Mouse (Mus musculus) C2C12 (cell line): ENCODE results near the gene Olfr1408. TPM values are rescaled to one million over a fixed set of nuclear protein-coding genes. Genes with fewer than 3 reads are reported as not detected.

Source experiments
- H3K27me3 ChIP-seq: one replicate; pipeline ENCODE4 v1.6.1; 2011; ENCODE audit not compliant: control insufficient read depth, insufficient read depth, insufficient read length
- H3K36me3 ChIP-seq: one replicate; pipeline ENCODE4 v1.6.1; 2011; ENCODE audit not compliant: control insufficient read depth, insufficient read depth
- H3K4me3 ChIP-seq: one replicate; pipeline ENCODE4 v1.5.1; 2011; ENCODE audit warnings: mild to moderate bottlenecking, control low read depth; ENCODE audit not compliant: poor library complexity, insufficient read depth, severe bottlenecking
- H3K79me2 ChIP-seq: one replicate; pipeline ENCODE4 v1.6.1; 2011; ENCODE audit not compliant: control insufficient read depth, insufficient read depth
- H3K79me3 ChIP-seq: one replicate; pipeline ENCODE4 v1.6.1; 2011; ENCODE audit warnings: low read depth, control low read depth
- H3ac ChIP-seq: one replicate; pipeline ENCODE3; 2011; ENCODE audit warnings: low read depth; ENCODE audit not compliant: control insufficient read depth, insufficient read length
- CEBPB ChIP-seq: IDR thresholded peaks from one replicate; pipeline ENCODE4 v1.6.1; 2011; ENCODE audit warnings: low read depth, mild to moderate bottlenecking, control low read depth, moderate library complexity
- CTCF ChIP-seq: IDR thresholded peaks from one replicate; pipeline ENCODE4 v1.5.1; 2011; ENCODE audit not compliant: control insufficient read depth, insufficient read depth, insufficient read length
- FOSL1 ChIP-seq: IDR thresholded peaks from one replicate; pipeline ENCODE4 v1.8.0; 2011; ENCODE audit warnings: mild to moderate bottlenecking, low read length; ENCODE audit not compliant: poor library complexity, insufficient read depth, severe bottlenecking
- MYOD1 ChIP-seq: IDR thresholded peaks from one replicate; pipeline ENCODE4 v1.6.1; 2011; ENCODE audit warnings: low read depth; ENCODE audit not compliant: control insufficient read depth, insufficient read length
- MYOG ChIP-seq: IDR thresholded peaks from one replicate; pipeline ENCODE4 v1.6.1; 2011; ENCODE audit not compliant: control insufficient read depth, insufficient read length; ENCODE audit errors: extremely low read depth
- long read RNA-seq, 2 experiments: library from polyadenylated mRNA; unstranded; transcript quantifications; one replicate each; pipeline ENCODE4 v2.0.0; 2019 to 2020
- polyA plus RNA-seq: library from polyadenylated mRNA; unstranded; fragments of >200 nt; fragmentation: generic; extraction: Trizol; gene quantifications from one replicate; pipeline ENCODE4 v1.2.1, GENCODE M21; 2012; ENCODE audit warnings: missing spikeins

Olfr1408 gene
- not detected for polyA plus RNA-seq
- long read RNA-seq, experiment 1, result 0 reads
- long read RNA-seq, experiment 2, result 0 reads

DNA sequence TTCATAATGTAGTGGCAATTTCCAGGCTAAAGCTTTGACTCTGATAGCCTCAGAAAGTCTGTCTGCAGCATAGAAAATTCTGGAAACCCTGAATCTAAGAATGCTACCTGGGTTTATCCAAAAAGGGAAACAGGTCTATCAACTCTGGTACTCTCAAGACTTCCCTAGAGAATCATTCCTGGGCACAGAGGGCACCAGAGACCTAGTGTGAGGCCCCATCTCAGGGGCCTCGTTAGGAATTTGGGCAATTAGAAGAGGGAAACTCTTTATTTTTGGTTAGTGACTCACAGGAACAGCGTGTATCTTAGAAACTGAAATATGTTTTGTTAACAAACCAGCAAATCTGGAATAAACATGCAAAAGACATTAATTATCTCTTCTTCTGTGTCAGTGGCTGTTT, at the start of gene Olfr1408:
Gene Olfr1408 (minus strand): TSS at position 101 of the 400 bp plus-strand sequence.
- no peak within 1 kb of the TSS for H3ac ChIP-seq
- TF ChIP-seq MYOD1, result no peak
- TF ChIP-seq CTCF, result no peak
- no peak for TF ChIP-seq MYOG
- no peak for TF ChIP-seq CEBPB
- H3K36me3 ChIP-seq, result no peaks in the 10 kb centered on the region

DNA sequence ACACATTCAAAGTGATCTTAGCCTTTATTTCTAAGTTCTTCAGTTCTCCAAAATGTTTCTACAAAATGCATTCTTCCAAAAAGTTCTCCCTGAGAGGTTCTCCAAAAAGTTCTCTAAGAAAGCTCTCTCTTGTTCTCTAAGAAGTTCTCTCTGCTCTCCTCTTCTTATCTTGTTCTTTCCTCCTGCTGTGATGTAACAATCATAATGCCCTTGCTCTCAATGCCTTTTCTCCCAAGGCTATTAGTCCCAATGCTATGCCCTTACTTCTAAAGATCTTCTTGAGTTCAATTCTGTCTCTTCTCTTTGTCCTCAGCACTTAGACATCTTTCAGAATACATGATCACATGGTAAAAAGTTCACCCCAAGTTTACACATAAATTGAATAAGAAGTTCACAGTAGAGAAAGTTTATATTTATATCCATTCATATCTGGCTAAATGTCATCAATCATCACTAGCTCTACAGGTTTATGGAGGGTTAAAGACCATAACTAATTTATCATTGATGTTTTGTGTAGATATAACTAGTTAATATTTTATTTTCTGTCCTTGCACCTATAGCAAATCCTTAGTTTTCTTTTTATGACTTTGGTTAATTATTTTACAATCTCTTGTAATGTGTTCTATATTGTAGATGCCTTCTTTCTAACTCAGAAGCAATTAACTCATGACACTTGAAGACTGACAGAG, 37.1 kb upstream of the Olfr1408 start:
- Histone ChIP-seq H3K79me3 (no peaks in the 10 kb centered on the region), H3K36me3 (no peaks in the 10 kb centered on the region), H3K27me3 (no peaks in the 10 kb centered on the region), H3ac (no peak overlapping the region), H3K4me3 (no peak overlapping the region), H3K79me2 (no peaks in the 10 kb centered on the region)
- TF ChIP-seq MYOG (no peak), CEBPB (no peak), FOSL1 (no peak), CTCF (no peak), MYOD1 (no peak)

More for the DNA sequence above, at the start of gene Olfr1408:
- Histone ChIP-seq H3K4me3 (no peak within 1 kb of the TSS), H3K79me3 (no peaks in the 10 kb centered on the region), H3K27me3 (no peaks in the 10 kb centered on the region), H3K79me2 (no peaks in the 10 kb centered on the region)

Other genes with a start within 250 kb of the Olfr1408 start
- gene Apcs, start 242.3 kb downstream of the Olfr1408 start, polyA plus RNA-seq, result not detected
- gene Olfr16, start 187.0 kb downstream of the Olfr1408 start, polyA plus RNA-seq, result not detected
- not detected for gene Olfr1406, start 53.3 kb upstream of the Olfr1408 start, polyA plus RNA-seq
- gene Olfr218, start 60.4 kb upstream of the Olfr1408 start, polyA plus RNA-seq, result not detected
- not detected for gene Olfr1404, start 75.0 kb upstream of the Olfr1408 start, polyA plus RNA-seq
- not detected for gene Fcer1a, start 89.8 kb upstream of the Olfr1408 start, polyA plus RNA-seq
- gene Olfr418, start 128.6 kb upstream of the Olfr1408 start, polyA plus RNA-seq, result not detected
- gene Mptx2, start 140.4 kb upstream of the Olfr1408 start, polyA plus RNA-seq, result not detected
- not detected for gene Ackr1, start 196.4 kb upstream of the Olfr1408 start, polyA plus RNA-seq
- 5.9 TPM for gene Aim2, start 213.5 kb upstream of the Olfr1408 start, polyA plus RNA-seq
- 0.09 TPM for gene Cadm3, start 230.3 kb upstream of the Olfr1408 start, polyA plus RNA-seq